Mouse (Mus musculus): Measurements from ENCODE around the gene Cd3g. TPM values are rescaled to one million over a fixed set of nuclear protein-coding genes. Genes with fewer than 3 reads are reported as not detected.

The Cd3g gene
- polyA plus RNA-seq, 1 experiment from 2014 or later: not detected

DNA sequence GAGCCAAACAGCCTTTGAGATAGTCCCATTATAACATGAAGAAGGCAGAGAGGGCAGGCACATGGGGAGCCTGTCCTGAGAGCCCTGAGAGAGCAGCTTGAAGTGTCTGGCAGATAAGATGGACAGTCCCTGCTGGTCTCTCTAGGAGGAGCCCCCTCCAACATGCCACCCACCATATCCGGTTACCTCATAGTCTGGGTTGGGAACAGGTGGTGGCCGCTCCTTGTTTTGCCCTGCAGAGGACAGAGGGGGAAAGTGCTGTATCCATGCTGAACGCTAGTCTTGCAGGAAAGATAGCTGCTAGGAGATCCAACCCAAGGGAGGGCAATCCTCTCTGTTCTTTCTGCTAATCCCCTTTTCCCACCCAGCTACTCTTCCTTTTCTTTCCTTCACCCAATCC, 20.0 kb upstream of the Cd3g start:
- no peaks in the 10 kb centered on the region for H3K36me3 ChIP-seq
- H3K27ac ChIP-seq: no peak overlapping the region
- DNase-seq (ENCODE audit: low spot score): no peak
- no peaks in the 10 kb centered on the region for H3K27me3 ChIP-seq (ENCODE audit: low read depth, poor library complexity, severe bottlenecking)
- no peaks in the 10 kb centered on the region for H3K4me1 ChIP-seq
- H3K9me3 ChIP-seq (replicated peaks): no peaks in the 10 kb centered on the region
- H3K4me3 ChIP-seq: no peak overlapping the region
- 71% methylated on average over 3 of the region's 3 CpGs for WGBS

DNA sequence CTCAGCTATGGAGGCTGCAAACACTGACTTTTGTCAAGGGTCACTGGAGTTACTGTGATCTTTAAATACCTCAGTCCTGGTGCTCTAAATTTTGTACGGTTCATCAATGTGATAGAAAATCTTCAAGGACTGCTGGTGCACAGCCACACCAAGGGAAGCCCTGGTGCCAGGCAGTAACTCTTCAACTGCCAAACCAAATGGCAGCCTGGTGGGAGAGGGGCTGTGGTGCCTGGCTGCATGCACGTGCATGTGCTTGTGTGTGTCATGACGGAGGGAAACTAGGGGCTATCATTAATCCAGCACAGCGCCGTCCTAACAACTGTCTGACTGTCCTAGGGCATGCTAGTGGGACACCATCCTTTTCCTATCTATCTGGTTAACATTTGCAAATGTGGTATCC, 19.5 kb upstream of the Cd3g start:
- no peak overlapping the region for H3K27ac ChIP-seq
- no peaks in the 10 kb centered on the region for H3K27me3 ChIP-seq (ENCODE audit: low read depth, poor library complexity, severe bottlenecking)
- H3K4me3 ChIP-seq: no peak overlapping the region
- WGBS: 79% methylated on average over 5 of the region's 5 CpGs
- no peaks in the 10 kb centered on the region for H3K36me3 ChIP-seq
- no peaks in the 10 kb centered on the region for H3K4me1 ChIP-seq
- no peak for DNase-seq (ENCODE audit: low spot score)
- H3K9me3 ChIP-seq (replicated peaks): no peaks in the 10 kb centered on the region

DNA sequence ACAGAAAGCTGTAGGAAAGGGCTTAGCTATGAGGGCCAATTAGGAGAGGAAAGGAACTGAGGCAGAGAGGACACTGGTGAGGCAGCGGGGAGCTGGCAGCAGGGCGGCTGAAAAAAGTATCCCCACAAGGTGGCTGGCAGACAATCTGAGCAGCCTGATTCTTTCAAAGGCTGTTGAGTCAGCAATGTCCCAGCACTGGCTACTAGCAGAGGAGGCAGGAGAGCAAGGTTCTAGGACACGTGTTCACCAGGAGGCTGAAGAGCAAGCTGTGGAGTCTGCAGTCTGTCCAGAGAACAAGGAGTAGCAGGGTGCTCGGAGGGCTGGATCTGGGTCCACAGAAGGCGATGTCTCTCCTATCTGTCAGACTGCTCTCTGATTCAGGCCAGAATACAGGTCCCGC, 18.9 kb upstream of the Cd3g start:
- Histone ChIP-seq H3K36me3 (no peaks in the 10 kb centered on the region), H3K27me3 (ENCODE audit: low read depth, poor library complexity, severe bottlenecking) (no peaks in the 10 kb centered on the region), H3K4me1 (no peaks in the 10 kb centered on the region), H3K9me3 (replicated peaks) (no peaks in the 10 kb centered on the region), H3K4me3 (no peak overlapping the region), H3K27ac (no peak overlapping the region)
- 67% methylated on average over 6 of the region's 6 CpGs for WGBS
- DNase-seq (ENCODE audit: low spot score): no peak

DNA sequence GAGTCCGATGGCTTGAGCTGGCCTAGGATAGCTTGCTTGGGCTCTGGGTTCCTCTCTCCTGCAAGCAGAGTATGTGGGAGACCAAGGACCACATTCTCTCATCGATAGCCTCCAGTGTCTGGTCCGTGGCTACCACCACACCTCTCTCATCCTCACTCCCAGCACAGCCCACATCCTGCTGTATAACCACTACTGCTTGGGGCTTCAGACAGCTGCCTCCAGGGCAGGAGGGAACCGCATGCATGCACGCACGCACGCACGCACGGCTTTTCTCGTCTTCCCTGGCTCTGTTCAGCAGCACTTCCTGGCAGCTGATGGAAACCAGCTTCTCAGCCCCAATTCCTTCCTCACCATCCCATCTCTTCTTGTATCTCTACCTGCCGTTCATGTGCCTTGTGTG, 17.9 kb upstream of the Cd3g start:
- no peak overlapping the region for H3K4me3 ChIP-seq
- no peak for DNase-seq (ENCODE audit: low spot score)
- no peaks in the 10 kb centered on the region for H3K36me3 ChIP-seq
- no peaks in the 10 kb centered on the region for H3K4me1 ChIP-seq
- WGBS: 78% methylated on average over 11 of the region's 11 CpGs
- H3K27me3 ChIP-seq (ENCODE audit: low read depth, poor library complexity, severe bottlenecking): no peaks in the 10 kb centered on the region
- H3K9me3 ChIP-seq (replicated peaks): no peaks in the 10 kb centered on the region
- H3K27ac ChIP-seq: no peak overlapping the region

DNA sequence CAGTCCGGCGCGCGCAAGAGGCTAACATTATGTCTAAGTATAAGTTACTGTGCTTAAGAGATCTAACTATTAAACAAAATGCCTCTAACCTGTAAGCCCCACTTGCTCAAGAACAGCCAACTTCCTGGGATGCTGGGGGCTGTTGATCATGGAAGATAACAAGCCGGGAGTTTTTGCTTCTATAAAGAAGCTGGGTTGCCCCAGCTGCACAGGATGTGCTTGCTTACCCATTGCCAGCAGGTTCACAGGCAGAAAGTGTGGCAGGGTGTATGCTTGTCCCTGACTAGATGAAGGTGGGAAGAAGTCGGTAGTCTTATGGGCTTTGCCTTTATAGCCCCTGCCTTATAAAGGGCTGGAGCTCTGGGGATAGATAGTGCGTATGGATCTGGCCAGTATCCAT, 16.4 kb upstream of the Cd3g start:
- no peaks in the 10 kb centered on the region for H3K27me3 ChIP-seq (ENCODE audit: low read depth, poor library complexity, severe bottlenecking)
- no peaks in the 10 kb centered on the region for H3K36me3 ChIP-seq
- 96% methylated on average over 7 of the region's 7 CpGs for WGBS
- no peaks in the 10 kb centered on the region for H3K9me3 ChIP-seq (replicated peaks)
- H3K4me3 ChIP-seq: no peak overlapping the region
- DNase-seq (ENCODE audit: low spot score): no peak
- no peaks in the 10 kb centered on the region for H3K4me1 ChIP-seq
- H3K27ac ChIP-seq: no peak overlapping the region

DNA sequence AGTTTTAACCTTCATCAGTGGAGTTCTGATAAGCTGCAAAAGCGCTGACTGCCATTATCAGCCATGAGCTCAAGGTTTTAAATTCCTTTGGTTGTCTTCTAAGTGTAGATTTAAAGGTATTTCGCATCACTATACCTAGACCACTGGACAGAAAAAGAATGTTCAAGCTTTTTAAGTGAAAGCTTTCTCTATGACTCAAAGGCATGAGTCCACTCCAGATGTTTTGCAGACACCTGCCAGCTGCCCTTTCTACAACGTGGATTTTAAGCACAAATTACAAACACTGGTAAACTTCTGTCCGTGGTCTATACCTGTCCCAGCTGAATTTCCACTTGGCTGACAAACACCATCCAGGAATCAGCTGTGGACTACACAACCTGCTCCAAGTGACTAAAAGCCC, 14.7 kb upstream of the Cd3g start:
- Histone ChIP-seq H3K4me1 (no peaks in the 10 kb centered on the region), H3K27me3 (ENCODE audit: low read depth, poor library complexity, severe bottlenecking) (no peaks in the 10 kb centered on the region), H3K4me3 (no peak overlapping the region), H3K36me3 (no peaks in the 10 kb centered on the region), H3K27ac (no peak overlapping the region), H3K9me3 (replicated peaks) (no peaks in the 10 kb centered on the region)
- WGBS: 75% methylated on average over 4 of the region's 4 CpGs
- no peak for DNase-seq (ENCODE audit: low spot score)

DNA sequence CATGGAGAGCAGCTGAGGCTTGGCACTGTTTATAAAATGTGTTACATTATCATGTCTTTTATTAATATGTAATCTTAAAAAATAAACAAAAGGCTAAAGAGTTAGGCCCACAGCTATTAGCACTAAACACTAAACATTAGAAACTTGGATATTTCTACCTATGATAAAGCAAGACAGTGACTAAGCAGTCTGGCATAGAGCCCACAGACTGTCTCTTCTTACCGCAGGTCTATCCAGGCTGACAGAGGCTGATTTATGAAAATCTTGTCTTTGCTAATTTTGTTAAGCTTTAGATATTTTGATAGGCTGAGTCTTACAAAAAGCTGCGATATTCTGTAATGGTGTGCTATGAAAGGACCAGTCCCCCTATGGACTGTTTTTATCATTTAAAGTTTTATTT, 13.0 kb upstream of the Cd3g start:
- Histone ChIP-seq H3K36me3 (no peaks in the 10 kb centered on the region), H3K27me3 (ENCODE audit: low read depth, poor library complexity, severe bottlenecking) (no peaks in the 10 kb centered on the region), H3K27ac (no peak overlapping the region), H3K4me3 (no peak overlapping the region), H3K9me3 (replicated peaks) (no peaks in the 10 kb centered on the region), H3K4me1 (no peaks in the 10 kb centered on the region)
- WGBS: 90% methylated on average over 2 of the region's 2 CpGs
- no peak for DNase-seq (ENCODE audit: low spot score)

DNA sequence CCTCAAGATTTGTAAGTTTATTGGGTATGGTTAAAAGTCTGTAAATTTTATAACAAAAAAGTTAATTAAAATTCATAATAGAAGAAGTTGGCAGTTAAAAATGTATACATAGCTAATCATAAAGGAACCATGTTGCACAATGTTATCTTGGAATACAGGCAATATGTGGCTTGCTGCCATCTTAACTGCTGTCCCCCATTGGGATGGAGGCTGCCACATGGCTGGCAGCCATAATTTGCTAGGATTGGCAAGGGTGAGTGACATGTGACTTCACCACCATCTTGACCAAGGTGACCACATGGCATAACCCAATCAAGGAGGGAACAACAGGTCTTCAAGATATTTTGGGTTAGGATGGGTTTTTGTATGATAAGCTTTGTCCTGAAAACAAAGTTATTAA, 12.0 kb upstream of the Cd3g start:
- H3K27ac ChIP-seq: no peak overlapping the region
- H3K4me3 ChIP-seq: no peak overlapping the region
- H3K27me3 ChIP-seq (ENCODE audit: low read depth, poor library complexity, severe bottlenecking): no peaks in the 10 kb centered on the region
- DNase-seq (ENCODE audit: low spot score): no peak
- no peaks in the 10 kb centered on the region for H3K36me3 ChIP-seq
- H3K4me1 ChIP-seq: no peaks in the 10 kb centered on the region
- H3K9me3 ChIP-seq (replicated peaks): no peaks in the 10 kb centered on the region

DNA sequence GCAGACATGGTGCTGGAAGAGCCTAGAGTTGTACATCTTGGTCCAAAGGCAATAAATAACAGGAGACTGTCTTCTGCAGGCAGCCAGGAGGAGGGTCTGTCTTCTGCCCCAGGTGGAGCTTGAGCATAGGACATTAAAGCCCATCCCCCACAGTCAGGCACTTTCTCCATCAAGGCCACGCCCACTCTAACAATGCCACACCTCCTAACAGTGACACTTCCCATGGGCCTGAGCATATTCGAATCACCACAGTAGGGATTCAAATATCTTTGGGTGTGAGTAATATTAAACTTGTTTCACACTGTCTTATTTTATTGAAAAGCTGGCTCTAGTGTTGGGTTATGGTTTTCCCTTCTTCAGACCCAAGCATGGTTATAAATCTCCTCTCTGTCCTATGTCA, 11.6 kb upstream of the Cd3g start:
- Histone ChIP-seq H3K27ac (no peak overlapping the region), H3K9me3 (replicated peaks) (no peaks in the 10 kb centered on the region), H3K4me3 (no peak overlapping the region), H3K36me3 (no peaks in the 10 kb centered on the region), H3K4me1 (peaks cover 3% of the 10 kb centered on the region), H3K27me3 (ENCODE audit: low read depth, poor library complexity, severe bottlenecking) (no peaks in the 10 kb centered on the region)
- DNase-seq (ENCODE audit: low spot score): no peak
- 83% methylated on average over 2 of the region's 2 CpGs for WGBS

DNA sequence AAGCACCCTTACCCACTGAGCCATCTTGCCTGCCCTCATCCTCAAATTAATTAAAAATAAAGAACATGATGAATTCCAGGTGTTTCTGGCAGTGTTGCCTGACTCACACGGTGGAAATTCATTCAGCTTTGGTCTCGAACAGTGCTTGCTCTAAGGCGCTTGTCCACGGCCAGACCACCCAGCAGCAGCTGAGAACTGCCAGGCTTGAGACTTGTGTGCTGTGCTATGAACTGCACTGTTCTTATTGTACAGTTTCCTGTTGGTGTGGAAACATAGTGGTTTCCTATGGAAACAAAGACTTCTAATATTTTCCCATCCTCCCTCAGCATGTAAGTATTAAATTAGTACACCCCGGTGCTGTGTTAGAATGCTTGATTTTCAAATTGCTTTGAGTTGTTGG, 6.7 kb upstream of the Cd3g start:
- WGBS: 51% methylated on average over 5 of the region's 5 CpGs
- no peaks in the 10 kb centered on the region for H3K27me3 ChIP-seq (ENCODE audit: low read depth, poor library complexity, severe bottlenecking)
- peaks cover 10% of the 10 kb centered on the region for H3K4me1 ChIP-seq
- no peaks in the 10 kb centered on the region for H3K9me3 ChIP-seq (replicated peaks)
- no peak for DNase-seq (ENCODE audit: low spot score)
- no peaks in the 10 kb centered on the region for H3K36me3 ChIP-seq
- H3K27ac ChIP-seq: no peak overlapping the region
- H3K4me3 ChIP-seq: no peak overlapping the region

DNA sequence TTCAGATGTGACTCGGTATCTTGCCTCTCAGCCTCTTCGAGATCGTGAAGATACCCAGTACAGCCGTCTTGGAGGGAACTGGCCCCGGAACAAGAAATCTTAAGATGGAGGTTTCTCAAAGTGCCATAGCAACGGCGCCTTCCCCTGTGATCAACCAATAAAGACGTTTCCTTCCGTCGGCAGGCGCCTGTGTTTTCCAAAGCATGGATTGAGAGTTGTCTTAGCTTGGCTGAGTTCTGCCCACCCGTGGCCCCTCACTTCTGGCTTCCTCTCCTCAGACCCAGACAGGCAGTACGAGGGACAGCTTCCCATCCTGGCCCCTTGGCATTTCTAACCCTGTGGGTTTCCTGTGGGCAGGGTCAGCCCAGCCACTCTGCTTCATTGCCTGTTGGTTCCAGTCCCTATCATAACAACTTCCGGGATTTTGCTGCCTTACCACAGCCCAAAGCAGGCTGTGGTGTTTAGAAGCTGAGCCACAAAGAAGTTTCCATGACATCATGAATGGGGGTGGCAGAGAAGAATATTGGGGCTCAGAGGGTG, 6.1 kb upstream of the Cd3g start:
- WGBS: 73% methylated on average over 14 of the region's 14 CpGs
- 0 out of 2 replicates have a peak overlapping the region, but pooled peaks have one; percentile 15 for H3K27ac ChIP-seq
- no peaks in the 10 kb centered on the region for H3K9me3 ChIP-seq (replicated peaks)
- H3K36me3 ChIP-seq: no peaks in the 10 kb centered on the region
- peak; percentile 32 for DNase-seq (ENCODE audit: low spot score)
- H3K4me3 ChIP-seq: no peak overlapping the region
- H3K4me1 ChIP-seq: peaks cover 10% of the 10 kb centered on the region
- no peaks in the 10 kb centered on the region for H3K27me3 ChIP-seq (ENCODE audit: low read depth, poor library complexity, severe bottlenecking)

DNA sequence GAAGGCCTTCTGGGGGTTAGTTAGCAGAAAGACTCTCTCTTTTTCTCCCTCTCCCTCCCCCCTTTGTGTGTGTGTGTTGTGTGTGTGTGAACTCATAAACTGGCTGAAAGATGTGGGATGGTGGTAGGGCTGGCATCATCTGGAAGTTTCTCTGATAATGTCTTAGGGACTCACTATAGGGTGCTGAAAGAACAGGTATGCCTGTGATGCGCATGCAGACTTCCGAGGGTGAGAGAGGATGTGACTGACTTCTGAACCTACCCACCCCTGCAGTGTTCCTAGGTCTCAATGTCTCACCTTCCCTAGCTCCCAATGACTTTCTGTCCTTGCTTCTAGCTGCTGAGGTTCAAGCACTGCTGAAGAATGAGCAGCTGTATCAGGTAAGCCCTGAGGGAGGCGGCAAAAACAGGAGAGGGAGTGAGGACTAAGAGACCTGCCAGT, 5.5 kb upstream of the Cd3g start:
- no peak for DNase-seq (ENCODE audit: low spot score)
- Histone ChIP-seq H3K9me3 (replicated peaks) (no peaks in the 10 kb centered on the region), H3K4me1 (peaks cover 10% of the 10 kb centered on the region), H3K4me3 (no peak overlapping the region), H3K36me3 (no peaks in the 10 kb centered on the region), H3K27ac (0 out of 2 replicates have a peak overlapping the region, but pooled peaks have one; percentile 15), H3K27me3 (ENCODE audit: low read depth, poor library complexity, severe bottlenecking) (no peaks in the 10 kb centered on the region)
- 71% methylated on average over 3 of the region's 3 CpGs for WGBS

DNA sequence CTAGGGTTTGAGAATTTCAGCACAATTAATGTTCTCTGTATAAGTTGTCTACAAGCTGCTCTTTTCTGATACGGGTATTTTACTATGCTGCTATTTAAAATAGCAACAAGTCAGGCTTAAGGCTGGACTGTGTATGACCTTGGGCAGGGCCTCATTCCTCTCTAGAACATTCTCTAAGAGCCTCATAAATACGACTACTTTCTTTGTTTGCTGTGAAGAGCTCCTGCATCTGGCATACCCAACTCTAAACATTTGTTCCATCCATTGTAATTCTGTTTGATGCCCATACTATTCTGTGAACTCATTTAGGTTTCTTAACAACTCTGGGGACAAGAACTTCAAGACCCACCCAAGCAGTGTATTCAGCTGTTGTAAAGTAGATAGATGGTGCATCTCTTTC, 2.8 kb upstream of the Cd3g start:
- Histone ChIP-seq H3K9me3 (replicated peaks) (no peaks in the 10 kb centered on the region), H3K4me3 (no peak overlapping the region), H3K36me3 (no peaks in the 10 kb centered on the region), H3K4me1 (peaks cover 10% of the 10 kb centered on the region), H3K27me3 (ENCODE audit: low read depth, poor library complexity, severe bottlenecking) (no peaks in the 10 kb centered on the region), H3K27ac (no peak overlapping the region)
- DNase-seq (ENCODE audit: low spot score): no peak
- 90% methylated on average over 2 of the region's 2 CpGs for WGBS

DNA sequence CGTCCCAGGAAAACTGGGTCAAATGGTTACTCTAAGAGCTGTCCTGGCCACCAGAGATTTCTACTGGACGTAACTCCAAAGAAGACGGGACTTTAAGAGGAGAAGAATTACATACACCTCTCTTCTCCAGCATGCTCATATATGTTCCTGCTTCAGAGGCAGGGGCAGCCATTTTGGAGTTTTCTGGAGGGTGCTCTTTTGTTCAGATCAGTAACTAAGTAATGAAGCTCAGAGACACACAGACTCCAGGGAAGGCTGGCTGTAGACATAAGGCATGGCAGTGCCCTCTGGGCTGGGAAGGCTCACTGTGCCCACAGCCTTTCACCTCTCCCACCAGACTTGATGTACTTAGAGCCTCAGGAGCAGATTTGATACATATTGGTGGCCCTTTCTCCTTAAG, 2.3 kb upstream of the Cd3g start:
- Histone ChIP-seq H3K4me1 (peaks cover 10% of the 10 kb centered on the region), H3K27ac (no peak overlapping the region), H3K4me3 (no peak overlapping the region), H3K9me3 (replicated peaks) (no peaks in the 10 kb centered on the region), H3K36me3 (no peaks in the 10 kb centered on the region), H3K27me3 (ENCODE audit: low read depth, poor library complexity, severe bottlenecking) (no peaks in the 10 kb centered on the region)
- WGBS: 95% methylated on average over 3 of the region's 3 CpGs
- DNase-seq (ENCODE audit: low spot score): no peak

All from limb, embryonic 10.5 days (tissue).